Mouse (Mus musculus): ENCODE measurements around the gene Itgb2.

DNA sequence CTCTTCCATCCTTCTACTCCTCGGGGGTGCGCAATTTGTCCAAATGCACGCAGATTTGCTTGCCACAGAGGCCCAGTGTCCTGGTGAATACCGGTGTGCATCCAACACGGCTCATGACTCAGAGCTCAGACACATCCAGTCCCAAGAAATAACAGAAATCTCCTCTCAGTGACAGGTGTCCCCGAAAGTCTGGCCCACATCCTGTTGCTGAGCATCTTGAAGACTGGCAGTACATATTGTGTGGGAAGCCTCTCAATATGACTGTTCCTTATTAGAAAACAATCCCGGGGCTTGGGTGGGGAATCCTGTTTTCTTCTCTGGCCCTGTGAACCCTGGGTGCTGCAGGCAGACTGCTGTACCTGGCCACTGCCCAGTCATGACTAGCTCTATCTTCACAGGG, 26.6 kb downstream of the Itgb2 start:
- TF ChIP-seq ZNF384 (IDR thresholded peaks at IDR 0.05; ENCODE audit: low read depth, low read length): no peak
- no peak for TF ChIP-seq CHD2 (IDR thresholded peaks at IDR 0.05; ENCODE audit: low read depth, low read length)
- TF ChIP-seq HCFC1 (IDR thresholded peaks at IDR 0.05; ENCODE audit: borderline replicate concordance, insufficient read depth, low read length): no peak
- TF ChIP-seq ZC3H11A (IDR thresholded peaks at IDR 0.05; ENCODE audit: borderline replicate concordance, low read depth, low read length): no peak
